Mouse (Mus musculus): ENCODE data around the gene Iqce.
A peak's percentile ranks its signal among the peaks of the same experiment; 100 is the strongest.

Iqce gene

DNA sequence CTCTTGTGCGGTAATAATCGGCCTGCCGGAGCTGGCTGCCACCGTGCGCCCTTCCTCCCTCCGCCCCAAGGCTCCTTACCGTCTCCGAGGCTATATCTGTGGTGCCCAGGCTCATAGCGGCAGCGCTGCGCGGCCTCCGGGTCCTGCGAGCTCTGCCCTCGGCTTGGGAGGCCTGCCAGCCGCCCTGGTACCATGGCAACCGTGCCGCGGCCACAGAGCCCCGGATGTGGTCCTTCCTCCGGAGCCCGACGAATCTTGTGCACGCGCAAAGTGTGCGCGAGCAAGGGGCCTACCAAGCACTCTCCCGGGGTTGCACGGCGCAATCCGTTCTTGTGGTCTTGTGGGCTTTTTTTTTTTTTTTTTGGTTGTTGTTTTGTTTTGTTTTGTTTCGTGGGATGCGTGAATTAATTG lies at the start of gene Iqce:
Gene Iqce, minus strand, starts transcription at position 276 of the 411 bp plus-strand sequence.
- DNase-seq (ENCODE audit: low spot score) = peak; percentile 95

DNA sequence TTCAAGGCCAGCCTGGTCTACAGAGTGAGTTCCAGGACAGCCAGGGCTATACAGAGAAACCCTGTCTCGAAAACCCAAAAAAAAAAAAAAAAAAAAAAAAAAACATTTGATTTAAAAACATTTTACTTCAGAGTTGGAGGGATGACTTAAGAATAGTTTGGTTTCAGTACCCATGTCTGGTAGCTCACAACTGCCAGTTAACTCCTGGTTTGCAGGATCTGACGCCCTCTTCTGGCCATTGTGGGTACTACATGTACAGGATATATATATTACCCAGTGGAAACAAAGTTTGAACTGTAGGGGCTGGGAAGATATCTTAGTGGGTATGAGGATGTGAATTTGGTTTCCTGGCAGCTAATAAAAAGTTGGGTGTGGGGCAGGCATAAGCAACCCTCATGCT lies 48.7 kb upstream of the Iqce start:
- DNase-seq (ENCODE audit: low spot score) = peak; percentile 77

- peak; percentile 76 for DNase-seq (ENCODE audit: low spot score)
These were observed 47.1 kb upstream of the Iqce start for GRCm38 (mm10) chr5:140749062-140749875.

DNA sequence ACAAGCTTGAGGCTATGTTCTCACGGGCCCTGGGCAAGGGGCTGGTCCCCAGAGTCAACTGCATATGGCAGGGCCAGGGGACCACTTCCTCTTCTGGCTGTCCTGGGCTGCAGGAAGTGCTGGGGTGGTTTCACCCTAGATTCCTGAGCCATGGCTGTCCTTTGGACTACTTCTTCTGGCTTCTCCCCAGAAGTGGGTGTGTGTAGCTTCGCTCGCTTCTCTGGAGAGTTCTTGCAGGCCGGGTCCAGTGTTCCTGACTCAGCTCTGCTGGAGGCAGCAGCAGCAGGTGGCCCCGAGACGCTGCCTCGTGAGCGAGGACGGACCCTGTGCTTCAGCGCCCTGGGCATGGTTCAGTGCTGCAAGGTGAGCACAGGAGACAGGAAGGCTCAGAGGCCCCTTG lies 46.2 kb upstream of the Iqce start:
- no peak for DNase-seq (ENCODE audit: low spot score)

DNA sequence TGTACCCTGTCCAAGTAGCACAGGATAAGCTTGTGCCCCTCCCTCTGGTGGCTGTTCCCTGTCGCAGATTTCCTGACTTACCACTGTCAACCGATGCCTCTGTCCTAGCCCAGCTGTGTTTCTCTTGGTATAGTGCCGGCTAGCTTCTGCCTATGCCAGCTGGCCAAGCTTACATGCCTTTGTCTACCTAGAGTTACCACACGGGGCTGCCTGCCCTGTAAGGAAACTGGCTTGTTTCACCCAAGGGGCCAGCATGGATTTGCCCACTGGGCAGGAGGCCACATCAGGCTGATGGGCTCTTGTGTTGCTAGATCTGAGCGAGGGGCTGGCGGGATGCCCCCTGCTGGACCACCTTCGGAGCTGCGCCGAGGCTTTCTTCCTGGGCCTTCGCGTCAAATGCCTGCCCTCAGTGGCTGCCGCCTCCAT lies 41.5 kb upstream of the Iqce start:
- no peak for DNase-seq (ENCODE audit: low spot score)

GRCm38 (mm10) chr5:140741877-140742276 lies 39.7 kb upstream of the Iqce start:
- DNase-seq (ENCODE audit: low spot score) = no peak

- DNase-seq (ENCODE audit: low spot score) = no peak
These were observed 38.9 kb upstream of the Iqce start for GRCm38 (mm10) chr5:140741040-140741439.

DNA sequence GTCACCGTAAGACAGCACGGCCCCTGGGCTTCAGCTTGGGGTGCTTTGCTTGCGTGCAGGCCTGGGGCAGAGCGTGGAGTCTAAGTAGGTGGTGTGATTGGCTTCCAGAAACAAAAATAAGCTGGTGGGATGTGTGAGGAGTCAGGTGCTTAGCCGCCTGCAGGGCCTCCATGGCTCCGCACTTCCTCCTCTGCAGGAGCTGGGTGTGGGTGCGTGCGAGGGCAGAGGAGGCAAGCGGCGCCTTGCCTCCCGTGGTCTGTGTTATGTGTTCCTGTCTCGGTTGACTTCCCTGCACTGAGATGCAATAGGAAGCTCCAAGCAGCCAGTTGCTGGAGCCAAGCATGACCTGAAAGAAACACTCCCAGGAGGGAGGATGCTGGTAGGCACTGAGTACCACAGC lies 37.6 kb upstream of the Iqce start:
- peak; percentile 58 for DNase-seq (ENCODE audit: low spot score)

- DNase-seq (ENCODE audit: low spot score) = no peak
These were observed 34.0 kb upstream of the Iqce start for GRCm38 (mm10) chr5:140736166-140736565.

- no peak for DNase-seq (ENCODE audit: low spot score)
These were observed 33.1 kb upstream of the Iqce start for GRCm38 (mm10) chr5:140735297-140735696.

DNA sequence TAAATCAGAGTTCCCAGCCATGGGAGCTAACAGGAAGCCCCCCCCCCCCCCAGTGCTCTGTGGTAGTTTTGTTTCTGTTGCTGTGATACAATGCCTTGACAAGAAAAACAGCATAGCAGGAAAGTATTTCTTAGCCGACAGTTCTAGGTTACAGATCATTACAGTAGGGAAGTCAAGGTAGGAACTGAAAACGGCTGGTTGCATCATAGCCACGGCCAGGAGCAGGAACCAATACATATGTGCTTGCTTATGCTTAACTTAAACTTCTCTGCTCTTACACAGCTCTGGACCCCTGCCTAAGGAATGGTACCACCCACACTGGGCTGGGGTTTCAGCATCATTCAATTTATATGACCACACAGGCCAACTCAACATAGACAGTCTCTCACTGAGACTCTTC lies 31.2 kb upstream of the Iqce start:
- DNase-seq (ENCODE audit: low spot score) = no peak

DNA sequence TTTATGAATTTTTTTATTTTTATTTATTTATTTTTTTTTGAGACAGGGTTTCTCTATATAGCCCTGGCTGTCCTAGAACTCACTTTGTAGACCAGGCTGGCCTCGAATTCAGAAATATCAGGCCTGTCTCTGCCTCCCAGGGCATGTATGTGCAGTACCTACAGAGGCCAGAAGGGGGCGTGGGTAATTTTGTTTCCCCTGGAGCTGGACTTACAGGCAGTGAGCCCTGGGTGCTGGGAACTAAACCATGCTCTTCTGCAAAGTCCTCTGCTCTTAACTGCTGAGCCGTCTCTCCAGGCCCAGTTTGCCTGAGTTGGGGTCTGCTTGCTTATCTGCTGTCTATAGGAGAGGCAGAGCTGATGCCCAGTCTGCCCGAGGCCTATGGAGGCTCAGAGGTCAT lies 30.0 kb upstream of the Iqce start:
- DNase-seq (ENCODE audit: low spot score) = no peak

GRCm38 (mm10) chr5:140731040-140731797 lies 29.0 kb upstream of the Iqce start:
- no peak for DNase-seq (ENCODE audit: low spot score)

GRCm38 (mm10) chr5:140726946-140727740 lies 25.0 kb upstream of the Iqce start:
- no peak for DNase-seq (ENCODE audit: low spot score)

DNA sequence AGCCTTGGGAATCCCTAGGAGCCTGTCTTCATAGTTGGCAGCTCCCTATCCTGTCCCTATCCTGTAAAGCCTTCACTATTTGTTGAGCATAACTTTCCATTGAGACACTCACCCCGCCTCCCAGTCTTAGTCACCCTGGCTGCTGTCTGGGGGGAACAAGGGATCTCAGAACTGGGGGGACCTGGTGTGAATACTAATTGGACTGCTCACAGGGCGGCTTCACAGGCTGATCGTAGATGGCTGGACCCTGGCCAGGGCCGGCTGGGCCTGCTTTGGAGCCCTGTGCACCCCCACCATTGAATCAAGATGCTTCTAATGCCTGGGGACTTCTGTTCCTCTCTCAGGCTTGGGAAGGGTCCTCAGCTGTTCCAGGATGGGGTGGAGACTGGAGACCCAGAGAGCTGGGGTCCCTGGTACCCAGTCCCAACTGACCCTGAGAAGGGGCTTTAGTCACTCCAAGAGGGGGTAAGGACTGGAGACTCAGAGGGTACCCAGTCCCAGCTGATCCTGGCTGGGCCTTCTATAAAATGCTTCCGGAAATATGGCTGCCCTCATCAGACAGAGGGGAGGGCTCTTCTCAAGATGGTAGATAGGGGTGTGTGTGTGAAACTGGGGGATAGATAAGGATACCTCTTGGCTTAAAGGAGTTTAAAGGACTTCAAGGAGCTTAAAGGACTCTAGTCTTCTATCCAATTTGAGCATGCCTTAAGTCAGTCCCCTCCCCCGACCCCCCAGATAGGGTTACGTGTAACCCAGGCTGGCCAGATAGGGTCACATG lies 24.1 kb upstream of the Iqce start:
- peak; percentile 75 for DNase-seq (ENCODE audit: low spot score)

DNA sequence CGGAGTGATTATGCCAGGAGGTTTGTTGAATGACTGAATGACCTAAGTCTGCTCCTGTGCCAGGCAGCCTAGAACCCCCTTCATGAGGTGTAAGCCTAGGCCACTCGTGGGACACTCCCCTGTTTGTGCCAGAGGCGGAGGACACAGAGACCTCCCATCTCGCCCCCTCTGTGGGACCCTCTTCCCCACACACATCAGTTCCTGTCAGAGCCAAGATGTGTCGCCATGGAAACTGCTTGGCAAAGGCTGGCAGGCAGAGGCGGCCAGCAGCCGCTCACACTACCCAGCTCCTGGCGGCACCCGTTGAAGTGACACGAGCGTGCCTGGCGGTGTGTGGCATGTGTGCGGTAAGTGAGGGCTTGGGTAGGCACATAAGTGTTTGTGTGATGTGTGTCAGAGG lies 21.6 kb upstream of the Iqce start, which contains the start of gene Amz1:
Gene Amz1, plus strand, starts transcription at position 306 of the 400 bp plus-strand sequence.
- peak; percentile 62 for DNase-seq (ENCODE audit: low spot score)

DNA sequence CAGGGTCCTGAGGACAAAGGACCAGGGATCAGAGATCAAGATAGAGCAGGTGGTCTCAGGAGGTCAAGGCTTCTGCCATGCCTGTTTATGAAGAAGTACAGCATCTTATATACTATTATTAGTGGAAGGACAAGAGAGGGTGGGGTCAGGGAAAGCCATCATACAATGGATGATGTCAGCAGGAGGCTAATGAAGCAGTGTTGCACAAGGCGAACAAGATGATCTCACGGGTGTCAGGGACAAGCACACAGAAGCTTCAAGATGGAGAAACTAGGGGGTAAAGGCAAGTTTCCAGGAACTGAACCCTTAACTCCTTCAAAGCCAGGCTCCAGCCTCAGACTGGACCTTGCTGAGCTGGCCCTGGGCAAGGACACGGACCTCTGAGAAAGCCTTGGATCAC lies 19.9 kb upstream of the Iqce start:
- no peak for DNase-seq (ENCODE audit: low spot score)

- DNase-seq (ENCODE audit: low spot score) = no peak
These were observed 18.6 kb upstream of the Iqce start for GRCm38 (mm10) chr5:140720773-140721172.

DNA sequence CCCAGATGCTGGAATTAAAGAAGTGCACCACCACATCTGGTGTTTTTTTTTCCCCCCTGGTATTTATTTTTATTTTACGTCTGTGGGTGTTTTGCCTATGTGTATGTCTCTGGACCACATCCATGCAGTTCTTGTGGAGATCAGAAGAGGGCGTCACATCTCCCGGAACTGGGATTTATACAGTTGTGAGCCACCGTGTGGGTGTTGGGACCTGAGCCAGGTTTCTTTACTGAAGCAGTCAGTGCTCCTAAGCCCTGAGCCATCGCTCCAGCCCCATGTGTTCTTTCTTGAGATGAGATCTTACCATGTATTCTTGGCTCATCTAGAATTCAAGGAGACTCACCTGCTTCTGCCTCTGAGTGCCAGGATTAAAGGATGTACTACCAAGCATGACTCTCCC lies 8.9 kb upstream of the Iqce start:
- DNase-seq (ENCODE audit: low spot score) = no peak

GRCm38 (mm10) chr5:140710315-140710714 lies 8.1 kb upstream of the Iqce start:
- no peak for DNase-seq (ENCODE audit: low spot score)

DNA sequence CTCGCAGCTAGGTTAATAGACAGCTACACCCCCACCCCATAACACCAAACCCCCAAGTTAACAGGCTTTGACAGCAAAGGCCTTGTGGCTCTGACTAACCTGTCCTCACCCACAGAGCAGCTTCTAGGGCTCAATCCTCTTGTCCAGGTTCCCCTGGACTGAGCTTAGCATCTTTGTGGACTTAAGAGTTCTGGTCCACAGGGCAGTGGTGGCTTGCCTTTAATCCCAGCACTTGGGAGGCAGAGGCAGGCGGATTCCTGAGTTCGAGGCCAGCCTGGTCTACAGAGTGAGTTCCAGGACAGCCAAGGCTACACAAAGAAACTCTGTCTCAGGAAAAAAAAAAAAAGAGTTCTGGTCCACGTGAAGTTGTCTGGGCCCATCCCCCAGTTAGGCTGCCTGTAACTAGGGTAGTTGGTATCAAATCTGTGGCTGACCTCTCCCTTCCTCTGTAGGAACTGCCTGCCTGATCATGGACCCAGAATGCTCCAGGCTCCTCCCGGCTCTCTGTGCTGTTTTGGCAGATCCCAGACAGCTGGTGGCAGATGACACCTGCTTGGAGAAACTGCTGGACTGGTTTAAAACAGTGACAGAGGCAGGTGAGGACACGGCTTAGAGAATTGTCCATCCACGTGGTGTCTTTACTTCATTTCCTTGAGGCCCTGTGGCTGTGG lies 3.5 kb upstream of the Iqce start:
- DNase-seq (ENCODE audit: low spot score) = no peak

Measured in layer of hippocampus, adult 11-12 months (tissue).